In genomic region chr8:77310541-77310940, GRCm38 (mm10) we compare ENCODE assay signal across 14 mouse cellular contexts.
DNase-seq lines count a peak whose midpoint lies in the region; ATAC-seq and TF ChIP-seq lines count a peak whose summit lies in the region.
"Had no signal": no experiment of that assay in that cellular context is flagged by ENCODE, and none has a peak within 500 bp of the region (broad histone marks: within the 10 kb centered on the region; RNA-seq: fewer than 3 reads in every experiment).

No protein-coding gene starts in this region.

- intact Hi-C loops in heart, postnatal 14 days (cut with DNase I): loop anchor here (10.0 kb wide), 2 partner anchors 156 to 1246 kb away; no protein-coding TSS in a partner anchor

- no peaks in the 10 kb centered on the region for H3K36me3 ChIP-seq in liver, embryonic 11.5 days (ENCODE audit: control insufficient read depth, insufficient read depth, low read length)
- H3K36me3 ChIP-seq: hindbrain, embryonic 12.5 days had no signal

- no peaks in the 10 kb centered on the region for H3K27me3 ChIP-seq in liver, embryonic 11.5 days (replicated peaks; ENCODE audit: control insufficient read depth, insufficient read depth, low read length)
- H3K27me3 ChIP-seq: embryonic facial prominence, embryonic 15.5 days; hindbrain, embryonic 12.5 days had no signal

- H3K4me1 ChIP-seq in liver, embryonic 11.5 days (replicated peaks; ENCODE audit: control insufficient read depth, insufficient read depth, low read length): no peaks in the 10 kb centered on the region
- H3K4me1 ChIP-seq: embryonic facial prominence, embryonic 15.5 days; forebrain, embryonic 10.5 days; hindbrain, embryonic 12.5 days had no signal

- H3K27ac ChIP-seq in layer of hippocampus, adult 2 months: peak overlapping the region; percentile 49
- no peak overlapping the region for H3K27ac ChIP-seq in liver, embryonic 11.5 days (ENCODE audit: low read depth, low read length)
- H3K27ac ChIP-seq: embryonic facial prominence, embryonic 15.5 days; forebrain, embryonic 10.5 days; hindbrain, embryonic 12.5 days had no signal

- no peak overlapping the region for H3K4me2 ChIP-seq in liver, embryonic 11.5 days
- H3K4me2 ChIP-seq: embryonic facial prominence, embryonic 15.5 days; heart, embryonic 11.5 days; hindbrain, embryonic 12.5 days had no signal

- WGBS in liver, embryonic 11.5 days: 89% methylated on average over 10 of the region's 10 CpGs

- no peak for ATAC-seq in liver, embryonic 11.5 days (replicated peaks; ENCODE audit: low FRiP score)
- ATAC-seq: forebrain, embryonic 14.5 days; hindbrain, embryonic 16.5 days; inflammation-experienced regulatory T-cells, adult 6 months had no signal

- peak; percentile 34 for TF ChIP-seq CTCF in layer of hippocampus, adult 2 months (conservative IDR thresholded peaks at IDR 0.05)

- H3K4me3 ChIP-seq in layer of hippocampus, adult 2 months: peak overlapping the region; percentile 14; the same call in 1 of the 2 replicates
- no peak overlapping the region for H3K4me3 ChIP-seq in liver, embryonic 11.5 days (ENCODE audit: low read depth, low read length)
- H3K4me3 ChIP-seq: embryonic facial prominence, embryonic 15.5 days; erythroblast, embryonic 14.5 days; forebrain, embryonic 10.5 days; hindbrain, embryonic 12.5 days had no signal

- peak; percentile 10 to 22 for DNase-seq in heart, adult 18-20 months
- no peak for DNase-seq in heart, postnatal 14 days
- no peak for DNase-seq in layer of hippocampus, adult 2 months (ENCODE audit: low spot score in 2 of 2)
- DNase-seq in layer of hippocampus, adult 11-12 months (ENCODE audit: low spot score): no peak
- peak; percentile 10 for DNase-seq in liver, embryonic 11.5 days (ENCODE audit: low spot score)
- DNase-seq in liver: no peak

- H3K9me3 ChIP-seq in liver, embryonic 11.5 days (ENCODE audit: control insufficient read depth, low read length): no peaks in the 10 kb centered on the region
- H3K9me3 ChIP-seq: embryonic facial prominence, embryonic 15.5 days; forebrain, embryonic 10.5 days; hindbrain, embryonic 12.5 days had no signal

- H3K9ac ChIP-seq in liver, embryonic 11.5 days (ENCODE audit: low read depth, low read length): no peak overlapping the region
- H3K9ac ChIP-seq: embryonic facial prominence, embryonic 15.5 days; hindbrain, embryonic 12.5 days had no signal

Comparison
In these comparisons a context has a peak if more than half of its experiments do, and no peak if none do; other contexts are left out.
1. DNase-seq: peak in heart, adult 18-20 months (2 of 2) and liver, embryonic 11.5 days (single experiment); none in heart, postnatal 14 days (0 of 2), layer of hippocampus, adult 2 months (0 of 2), layer of hippocampus, adult 11-12 months (single experiment) and liver (single experiment).